Mouse (Mus musculus): ENCODE measurements around the gene Cby3. TPM values are rescaled to one million over a fixed set of nuclear protein-coding genes. Genes with fewer than 3 reads are reported as not detected.

Gene Cby3
- total and polyA plus RNA-seq, 3 experiments = not detected

DNA sequence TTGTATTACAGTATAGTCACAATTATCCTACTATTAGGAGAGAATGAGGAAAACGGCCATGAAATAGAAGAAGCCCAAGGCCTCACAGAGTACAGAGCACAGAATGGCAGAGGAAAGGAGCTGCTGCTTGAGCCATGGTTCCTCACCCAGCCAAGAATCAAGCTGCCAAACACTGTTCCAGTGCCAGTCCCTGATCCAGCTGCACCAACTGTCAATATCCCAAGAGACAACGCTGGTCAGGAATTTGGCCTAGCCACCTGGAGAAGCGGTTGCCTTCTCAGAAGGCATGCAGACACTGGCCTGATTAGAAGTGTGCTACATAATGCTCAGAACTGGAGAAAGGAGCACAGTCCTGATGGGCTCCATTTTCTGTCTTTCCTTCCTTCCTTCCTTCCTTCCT lies 21.1 kb upstream of the Cby3 start:
- Histone ChIP-seq H3K9me3 (replicated peaks; ENCODE audit: low read length) (no peaks in the 10 kb centered on the region), H3K36me3 (replicated peaks in 1 of 2; ENCODE audit: control insufficient read depth in 1 of 2, insufficient read depth in 1 of 2, low read length in 1 of 2) (peaks cover 1 to 27% of the 10 kb centered on the region in 2 experiments), H3K9ac (ENCODE audit: insufficient read depth, low read depth) (no peak overlapping the region), H3K4me1 (ENCODE audit: control insufficient read depth in 1 of 2, insufficient read depth in 2 of 2) (peaks cover 0 to 2% of the 10 kb centered on the region in 2 experiments; a peak in 2 of 4 replicates), H3K27me3 (replicated peaks) (no peaks in the 10 kb centered on the region), H3K4me2 (ENCODE audit: insufficient read depth, low read depth, poor library complexity, severe bottlenecking) (no peak overlapping the region), H3K27ac (ENCODE audit: insufficient read depth, low read depth) (no peak overlapping the region), H3K79me2 (replicated peaks; ENCODE audit: control insufficient read depth, extremely low read depth, insufficient read depth, poor library complexity, severe bottlenecking) (no peaks in the 10 kb centered on the region), H3K4me3 (replicated peaks in 1 of 3; ENCODE audit: low read depth in 2 of 3, low read length in 2 of 3, poor library complexity in 1 of 3) (no peak overlapping the region)
- in situ Hi-C loops (cut with MboI; ENCODE audit: low pct_ligation_motif_present, low pct_unique_long_range_greater_than_20kb, low sequenced_read_pairs) (no loop called here), dilution Hi-C loops (cut with MboI; ENCODE audit: extremely low pct_ligation_motif_present, extremely low pct_unique_long_range_greater_than_20kb, low sequenced_read_pairs) (no loop called here)
- no peak for DNase-seq (ENCODE audit: extremely low read depth)
- TF ChIP-seq NRF1 (IDR thresholded peaks at IDR 0.05; ENCODE audit: low read depth, low read length) = no peak
- TF ChIP-seq ZKSCAN1 (IDR thresholded peaks at IDR 0.05; ENCODE audit: borderline replicate concordance, low read depth, low read length) = no peak
- no peak for TF ChIP-seq MAX (IDR thresholded peaks at IDR 0.05; ENCODE audit: low read length)
- no peak for TF ChIP-seq ZC3H11A (IDR thresholded peaks at IDR 0.05; ENCODE audit: low read depth, low read length)
- TF ChIP-seq USF1 (IDR thresholded peaks at IDR 0.05; ENCODE audit: low read depth, low read length) = no peak
- TF ChIP-seq CHD1 (IDR thresholded peaks at IDR 0.05; ENCODE audit: low read depth, low read length) = no peak
- TF ChIP-seq JUND (conservative IDR thresholded peaks at IDR 0.05; ENCODE audit: low read depth, low read length) = no peak
- TF ChIP-seq MEF2A (IDR thresholded peaks at IDR 0.05; ENCODE audit: borderline replicate concordance, low read depth, low read length) = no peak
- TF ChIP-seq TCF12 (IDR thresholded peaks at IDR 0.05; ENCODE audit: low read depth, low read length) = no peak
- no peak for TF ChIP-seq POLR2AphosphoS2 (IDR thresholded peaks at IDR 0.05; ENCODE audit: low read depth, low read length)
- TF ChIP-seq MAZ (IDR thresholded peaks at IDR 0.05; ENCODE audit: low read depth, low read length) = no peak
- no peak for TF ChIP-seq RAD21 (IDR thresholded peaks at IDR 0.05; ENCODE audit: low read depth, low read length)
- TF ChIP-seq ELF1 (IDR thresholded peaks at IDR 0.05; ENCODE audit: low read depth, low read length) = no peak
- no peak for TF ChIP-seq EP300 (IDR thresholded peaks at IDR 0.05; ENCODE audit: low read length)
- no peak for TF ChIP-seq GABPA (IDR thresholded peaks at IDR 0.05; ENCODE audit: insufficient replicate concordance, low read depth, low read length)
- no peak for TF ChIP-seq E2F4 (IDR thresholded peaks at IDR 0.05; ENCODE audit: insufficient replicate concordance, low read depth, low read length)
- TF ChIP-seq MXI1 (IDR thresholded peaks at IDR 0.05; ENCODE audit: low read depth, low read length) = no peak

DNA sequence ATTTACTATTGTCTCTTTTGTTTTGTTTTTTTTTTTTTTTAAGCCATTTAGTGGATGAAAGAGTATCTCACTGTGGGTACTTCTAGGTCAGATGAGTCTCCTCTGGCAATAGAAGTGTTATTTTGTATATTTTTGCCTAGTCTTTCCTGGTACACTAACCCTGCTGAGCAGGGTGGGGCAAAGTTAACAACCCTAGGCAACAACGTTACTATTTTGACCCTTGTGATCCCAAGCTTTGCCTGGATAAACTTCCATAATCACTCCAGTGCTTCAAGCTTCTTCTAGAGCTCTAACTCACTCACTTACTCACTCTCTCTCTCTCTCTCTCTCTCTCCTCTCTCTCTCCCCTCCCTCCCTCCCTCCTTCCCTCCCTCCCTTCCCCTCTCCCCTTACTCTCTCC lies 18.1 kb upstream of the Cby3 start:
- Histone ChIP-seq H3K9me3 (replicated peaks; ENCODE audit: low read length) (no peaks in the 10 kb centered on the region), H3K4me1 (ENCODE audit: control insufficient read depth in 1 of 2, insufficient read depth in 2 of 2) (no peaks in the 10 kb centered on the region), H3K4me3 (replicated peaks in 1 of 3; ENCODE audit: low read depth in 2 of 3, low read length in 2 of 3, poor library complexity in 1 of 3) (no peak overlapping the region), H3K9ac (ENCODE audit: insufficient read depth, low read depth) (no peak overlapping the region), H3K36me3 (replicated peaks in 1 of 2; ENCODE audit: control insufficient read depth in 1 of 2, insufficient read depth in 1 of 2, low read length in 1 of 2) (peaks cover 0 to 5% of the 10 kb centered on the region in 2 experiments), H3K4me2 (ENCODE audit: insufficient read depth, low read depth, poor library complexity, severe bottlenecking) (no peak overlapping the region), H3K79me2 (replicated peaks; ENCODE audit: control insufficient read depth, extremely low read depth, insufficient read depth, poor library complexity, severe bottlenecking) (no peaks in the 10 kb centered on the region), H3K27ac (ENCODE audit: insufficient read depth, low read depth) (no peak overlapping the region), H3K27me3 (replicated peaks) (no peaks in the 10 kb centered on the region)
- dilution Hi-C loops (cut with MboI; ENCODE audit: extremely low pct_ligation_motif_present, extremely low pct_unique_long_range_greater_than_20kb, low sequenced_read_pairs) = no loop called here
- no peak for DNase-seq (ENCODE audit: extremely low read depth)
- TF ChIP-seq ZC3H11A (IDR thresholded peaks at IDR 0.05; ENCODE audit: low read depth, low read length) (no peak), MAFK (IDR thresholded peaks at IDR 0.05; ENCODE audit: insufficient replicate concordance, low read length) (no peak), EP300 (IDR thresholded peaks at IDR 0.05; ENCODE audit: low read length) (no peak), ETS1 (conservative IDR thresholded peaks at IDR 0.05; ENCODE audit: low read depth, low read length) (no peak), MAX (IDR thresholded peaks at IDR 0.05; ENCODE audit: low read length) (no peak), TCF12 (IDR thresholded peaks at IDR 0.05; ENCODE audit: low read depth, low read length) (no peak), BHLHE40 (IDR thresholded peaks at IDR 0.05; ENCODE audit: low read depth, low read length) (no peak), USF1 (IDR thresholded peaks at IDR 0.05; ENCODE audit: low read depth, low read length) (no peak), MYC (IDR thresholded peaks at IDR 0.05; ENCODE audit: low read depth, low read length) (no peak), NELFE (IDR thresholded peaks at IDR 0.05; ENCODE audit: low read depth, low read length) (no peak), SIN3A (IDR thresholded peaks at IDR 0.05; ENCODE audit: low read length) (no peak), ZKSCAN1 (IDR thresholded peaks at IDR 0.05; ENCODE audit: borderline replicate concordance, low read depth, low read length) (no peak), NRF1 (IDR thresholded peaks at IDR 0.05; ENCODE audit: low read depth, low read length) (no peak)
- in situ Hi-C loops (cut with MboI; ENCODE audit: low pct_ligation_motif_present, low pct_unique_long_range_greater_than_20kb, low sequenced_read_pairs) = no loop called here

Measured in CH12.LX (cell line).